Mouse (Mus musculus): Measurements from ENCODE around the gene Ptpn18.

GRCm38 (mm10) chr1:34522850-34523244 is 63.3 kb downstream of the Ptpn18 start:
- TF ChIP-seq GATA1 (IDR thresholded peaks at IDR 0.05; ENCODE audit: low read depth, low read length) (no peak), CTCF (IDR thresholded peaks at IDR 0.05 in 2 of 3, conservative IDR thresholded peaks at IDR 0.05 in 1 of 3; ENCODE audit: control insufficient read depth in 1 of 3, insufficient read depth in 1 of 3, low read depth in 2 of 3, low read length in 3 of 3, poor library complexity in 1 of 3, severe bottlenecking in 1 of 3) (no peak), MEF2A (IDR thresholded peaks at IDR 0.05; ENCODE audit: extremely low read depth, insufficient replicate concordance, low read depth, low read length, poor library complexity, severe bottlenecking) (no peak), POLR2A (IDR thresholded peaks at IDR 0.05; ENCODE audit: control insufficient read depth in 1 of 2, insufficient read depth in 1 of 2, low read depth in 1 of 2, low read length in 2 of 2, poor library complexity in 1 of 2) (no peak), ZKSCAN1 (IDR thresholded peaks at IDR 0.05; ENCODE audit: low read depth, low read length) (no peak), ZNF384 (IDR thresholded peaks at IDR 0.05; ENCODE audit: low read depth, low read length) (no peak), SIN3A (IDR thresholded peaks at IDR 0.05; ENCODE audit: low read length) (no peak)
